Mouse (Mus musculus): ENCODE measurements around the gene Deaf1. TPM values are rescaled to one million over a fixed set of nuclear protein-coding genes. Genes with fewer than 3 reads are reported as not detected.

Gene Deaf1
- polyA plus RNA-seq, 1 experiment from 2014 or later: 61.3 TPM

DNA sequence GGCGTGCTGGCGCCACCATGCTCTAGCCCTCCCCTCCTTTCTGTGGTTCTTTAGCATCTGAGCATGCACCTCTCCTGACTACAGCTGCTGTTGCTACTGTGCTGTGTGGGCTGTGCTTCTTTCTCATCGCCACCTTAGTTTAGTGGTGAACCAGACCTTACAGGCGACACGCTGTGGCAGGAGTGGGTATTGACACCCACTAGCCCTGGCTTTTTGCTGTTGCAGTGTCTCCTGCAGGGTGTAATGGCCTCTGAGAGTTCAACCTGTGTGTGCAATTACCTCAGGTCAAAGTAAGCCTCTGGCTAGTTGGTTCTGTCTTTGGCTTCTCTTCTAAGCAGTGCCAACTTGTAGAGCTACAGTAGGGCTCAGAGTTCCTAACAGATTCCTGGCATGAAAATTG, 11.5 kb downstream of the Deaf1 start:
- no peaks in the 10 kb centered on the region for H3K9me3 ChIP-seq (replicated peaks; ENCODE audit: control insufficient read depth, low read length)
- no peaks in the 10 kb centered on the region for H3K4me1 ChIP-seq (ENCODE audit: control insufficient read depth, insufficient read depth, low read length)
- peaks cover 31% of the 10 kb centered on the region for H3K36me3 ChIP-seq (ENCODE audit: control insufficient read depth, insufficient read depth, low read length)
- peak; percentile 53; the same call in 1 of the 2 replicates for ATAC-seq (ENCODE audit: insufficient read depth, low FRiP score)
- 78% methylated on average over 5 of the region's 5 CpGs for WGBS
- H3K9ac ChIP-seq (ENCODE audit: low read length): no peak overlapping the region
- H3K27me3 ChIP-seq (ENCODE audit: control insufficient read depth, insufficient read depth, low read length): no peaks in the 10 kb centered on the region
- H3K27ac ChIP-seq (ENCODE audit: low read length): no peak overlapping the region
- H3K4me3 ChIP-seq (replicated peaks; ENCODE audit: low read length): no peak overlapping the region
- no peak overlapping the region for H3K4me2 ChIP-seq (ENCODE audit: low read depth, low read length)

DNA sequence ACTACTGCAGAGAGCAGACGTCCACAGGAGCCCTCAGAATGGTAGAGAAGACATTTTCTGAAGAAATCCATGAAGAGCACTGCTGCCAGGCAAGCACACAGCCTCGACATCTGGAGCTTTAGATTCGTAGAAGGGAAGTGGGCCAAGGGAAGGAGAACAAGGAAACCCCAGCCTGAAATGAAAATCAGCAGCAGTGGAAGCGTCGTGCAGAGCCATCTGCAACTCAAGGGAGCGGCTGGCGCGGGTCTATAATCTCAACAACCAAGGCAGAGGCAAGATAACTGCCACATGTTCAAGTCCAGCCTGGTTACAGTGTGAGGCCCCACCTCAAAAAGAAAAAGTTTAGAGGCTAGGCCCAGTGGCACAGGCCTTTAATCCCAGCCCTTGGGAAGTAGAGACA, 12.4 kb downstream of the Deaf1 start:
- Histone ChIP-seq H3K9ac (ENCODE audit: low read length) (no peak overlapping the region), H3K4me2 (ENCODE audit: low read depth, low read length) (no peak overlapping the region), H3K27ac (ENCODE audit: low read length) (no peak overlapping the region), H3K9me3 (replicated peaks; ENCODE audit: control insufficient read depth, low read length) (no peaks in the 10 kb centered on the region), H3K27me3 (ENCODE audit: control insufficient read depth, insufficient read depth, low read length) (no peaks in the 10 kb centered on the region), H3K36me3 (ENCODE audit: control insufficient read depth, insufficient read depth, low read length) (peaks cover 28% of the 10 kb centered on the region), H3K4me1 (ENCODE audit: control insufficient read depth, insufficient read depth, low read length) (no peaks in the 10 kb centered on the region), H3K4me3 (replicated peaks; ENCODE audit: low read length) (no peak overlapping the region)
- WGBS: 87% methylated on average over 8 of the region's 8 CpGs
- no peak for ATAC-seq (ENCODE audit: insufficient read depth, low FRiP score)

- H3K4me3 ChIP-seq (replicated peaks; ENCODE audit: low read length): no peak overlapping the region
- H3K27me3 ChIP-seq (ENCODE audit: control insufficient read depth, insufficient read depth, low read length): no peaks in the 10 kb centered on the region
- no peak overlapping the region for H3K27ac ChIP-seq (ENCODE audit: low read length)
- H3K9me3 ChIP-seq (replicated peaks; ENCODE audit: control insufficient read depth, low read length): no peaks in the 10 kb centered on the region
- H3K4me1 ChIP-seq (ENCODE audit: control insufficient read depth, insufficient read depth, low read length): no peaks in the 10 kb centered on the region
- H3K4me2 ChIP-seq (ENCODE audit: low read depth, low read length): no peak overlapping the region
- H3K9ac ChIP-seq (ENCODE audit: low read length): no peak overlapping the region
- 93% methylated on average over 2 of the region's 2 CpGs for WGBS
- no peak for ATAC-seq (ENCODE audit: insufficient read depth, low FRiP score)
- peaks cover 26% of the 10 kb centered on the region for H3K36me3 ChIP-seq (ENCODE audit: control insufficient read depth, insufficient read depth, low read length)
Measured at GRCm38 (mm10) chr7:141314416-141314815, 13.1 kb downstream of the Deaf1 start.

GRCm38 (mm10) chr7:141304537-141304936, 23.0 kb downstream of the Deaf1 start:
- Histone ChIP-seq H3K27me3 (ENCODE audit: control insufficient read depth, insufficient read depth, low read length) (no peaks in the 10 kb centered on the region), H3K9ac (ENCODE audit: low read length) (no peak overlapping the region), H3K4me1 (ENCODE audit: control insufficient read depth, insufficient read depth, low read length) (no peaks in the 10 kb centered on the region), H3K9me3 (replicated peaks; ENCODE audit: control insufficient read depth, low read length) (no peaks in the 10 kb centered on the region), H3K36me3 (ENCODE audit: control insufficient read depth, insufficient read depth, low read length) (peaks cover 33% of the 10 kb centered on the region), H3K4me2 (ENCODE audit: low read depth, low read length) (no peak overlapping the region), H3K27ac (ENCODE audit: low read length) (no peak overlapping the region), H3K4me3 (replicated peaks; ENCODE audit: low read length) (no peak overlapping the region)
- ATAC-seq (ENCODE audit: insufficient read depth, low FRiP score): no peak
- 85% methylated on average over 4 of the region's 4 CpGs for WGBS

DNA sequence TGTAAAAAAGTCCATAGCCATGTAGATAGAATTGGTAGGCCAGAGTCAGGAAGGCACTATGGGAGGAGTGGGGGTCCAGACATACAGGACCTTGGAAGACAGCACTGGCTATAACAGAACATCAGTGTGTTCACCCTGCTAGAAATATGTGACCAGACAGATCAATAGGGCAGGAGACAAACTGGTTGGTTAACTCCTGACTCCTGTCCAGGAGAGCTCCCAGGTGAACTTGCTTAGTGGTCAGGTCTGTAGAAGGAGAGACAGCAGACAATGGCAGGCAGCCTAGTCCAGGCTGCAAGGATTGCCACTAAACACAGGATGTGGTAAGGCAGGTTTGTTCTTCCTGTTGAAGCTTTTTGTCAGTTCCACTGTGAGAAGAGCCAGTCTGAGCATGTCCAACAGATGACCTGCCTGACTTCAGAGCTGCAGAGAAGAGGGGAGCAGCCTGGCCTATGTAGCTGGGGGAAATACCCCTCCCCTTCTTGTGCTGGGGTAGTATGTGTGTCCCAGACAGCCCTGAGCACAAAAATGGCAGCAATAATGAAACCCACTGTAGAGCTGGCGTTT, 24.7 kb downstream of the Deaf1 start:
- 85% methylated on average over 1 of the region's 1 CpGs for WGBS
- Histone ChIP-seq H3K9me3 (replicated peaks; ENCODE audit: control insufficient read depth, low read length) (no peaks in the 10 kb centered on the region), H3K9ac (ENCODE audit: low read length) (no peak overlapping the region), H3K4me1 (ENCODE audit: control insufficient read depth, insufficient read depth, low read length) (no peaks in the 10 kb centered on the region), H3K4me2 (ENCODE audit: low read depth, low read length) (no peak overlapping the region), H3K27ac (ENCODE audit: low read length) (0 out of 2 replicates have a peak overlapping the region, but pooled peaks have one; percentile 20), H3K36me3 (ENCODE audit: control insufficient read depth, insufficient read depth, low read length) (peaks cover 23% of the 10 kb centered on the region), H3K27me3 (ENCODE audit: control insufficient read depth, insufficient read depth, low read length) (no peaks in the 10 kb centered on the region), H3K4me3 (replicated peaks; ENCODE audit: low read length) (no peak overlapping the region)
- no peak for ATAC-seq (ENCODE audit: insufficient read depth, low FRiP score)

GRCm38 (mm10) chr7:141301386-141301785, 26.1 kb downstream of the Deaf1 start:
- H3K36me3 ChIP-seq (ENCODE audit: control insufficient read depth, insufficient read depth, low read length): peaks cover 17% of the 10 kb centered on the region; the same call in 1 of the 2 replicates
- no peak overlapping the region for H3K4me2 ChIP-seq (ENCODE audit: low read depth, low read length)
- 94% methylated on average over 9 of the region's 9 CpGs for WGBS
- H3K4me1 ChIP-seq (ENCODE audit: control insufficient read depth, insufficient read depth, low read length): no peaks in the 10 kb centered on the region
- H3K9ac ChIP-seq (ENCODE audit: low read length): no peak overlapping the region
- no peaks in the 10 kb centered on the region for H3K27me3 ChIP-seq (ENCODE audit: control insufficient read depth, insufficient read depth, low read length)
- ATAC-seq (ENCODE audit: insufficient read depth, low FRiP score): no peak
- no peak overlapping the region for H3K4me3 ChIP-seq (replicated peaks; ENCODE audit: low read length)
- no peak overlapping the region for H3K27ac ChIP-seq (ENCODE audit: low read length)
- no peaks in the 10 kb centered on the region for H3K9me3 ChIP-seq (replicated peaks; ENCODE audit: control insufficient read depth, low read length)

GRCm38 (mm10) chr7:141299175-141299574, 28.3 kb downstream of the Deaf1 start:
- Histone ChIP-seq H3K4me2 (ENCODE audit: low read depth, low read length) (no peak overlapping the region), H3K36me3 (ENCODE audit: control insufficient read depth, insufficient read depth, low read length) (peaks cover 8% of the 10 kb centered on the region; the same call in 1 of the 2 replicates), H3K27ac (ENCODE audit: low read length) (no peak overlapping the region), H3K9me3 (replicated peaks; ENCODE audit: control insufficient read depth, low read length) (no peaks in the 10 kb centered on the region), H3K4me1 (ENCODE audit: control insufficient read depth, insufficient read depth, low read length) (no peaks in the 10 kb centered on the region), H3K27me3 (ENCODE audit: control insufficient read depth, insufficient read depth, low read length) (peaks cover 15% of the 10 kb centered on the region), H3K4me3 (replicated peaks; ENCODE audit: low read length) (no peak overlapping the region), H3K9ac (ENCODE audit: low read length) (no peak overlapping the region)
- 94% methylated on average over 8 of the region's 8 CpGs for WGBS
- no peak for ATAC-seq (ENCODE audit: insufficient read depth, low FRiP score)

DNA sequence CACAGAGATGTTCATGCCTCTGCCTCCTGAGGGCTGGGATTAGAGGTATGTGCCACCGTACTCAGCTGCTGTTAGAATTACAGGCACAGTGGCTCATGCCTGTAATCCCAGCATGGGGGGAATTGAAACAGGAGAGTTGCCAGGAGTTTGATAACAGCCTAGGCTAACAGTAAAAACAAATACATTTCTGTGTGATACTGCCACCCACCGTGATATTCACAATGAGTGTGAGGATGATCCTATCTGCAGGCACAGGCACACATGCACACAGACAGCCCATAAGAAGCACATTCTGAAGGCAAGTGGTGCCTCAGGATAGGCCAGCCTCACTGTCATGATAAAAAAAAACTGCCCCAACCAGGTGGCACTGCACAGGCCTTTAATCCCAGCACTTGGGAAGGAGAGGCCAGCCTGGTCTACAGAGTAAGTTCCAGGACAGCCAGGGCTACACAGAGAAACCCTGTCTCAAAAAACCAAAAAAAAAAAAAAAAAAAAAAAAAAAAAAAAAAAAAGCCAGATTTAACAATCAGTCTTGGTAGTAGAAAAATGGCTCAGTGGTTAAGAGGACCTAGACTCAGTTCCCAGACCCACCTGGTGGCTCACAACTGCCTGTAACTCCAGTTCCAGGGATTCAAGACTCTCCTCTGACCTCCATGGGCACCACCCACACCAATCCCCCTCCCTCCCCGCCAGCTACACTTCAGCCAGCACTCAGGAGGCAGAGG, 29.4 kb downstream of the Deaf1 start:
- H3K36me3 ChIP-seq (ENCODE audit: control insufficient read depth, insufficient read depth, low read length): peaks cover 8% of the 10 kb centered on the region; the same call in 1 of the 2 replicates

DNA sequence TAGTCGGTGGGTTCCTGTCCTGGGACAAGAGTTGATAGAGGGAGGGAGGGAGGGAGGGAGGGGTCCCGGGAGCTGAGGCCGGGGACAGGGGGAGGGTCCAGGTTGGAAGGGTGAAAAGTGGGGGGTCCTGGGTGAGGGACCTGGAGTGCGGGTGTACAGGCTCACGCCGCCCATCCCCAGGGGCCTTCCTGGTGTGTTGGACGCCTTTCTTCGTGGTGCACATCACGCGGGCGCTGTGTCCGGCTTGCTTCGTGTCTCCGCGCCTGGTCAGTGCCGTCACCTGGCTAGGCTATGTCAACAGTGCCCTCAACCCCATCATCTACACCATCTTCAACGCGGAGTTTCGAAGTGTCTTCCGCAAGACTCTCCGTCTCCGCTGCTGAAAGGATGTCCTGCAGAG, 33.0 kb downstream of the Deaf1 start:
- Histone ChIP-seq H3K9ac (ENCODE audit: low read length) (peak overlapping the region; percentile 58), H3K27ac (ENCODE audit: low read length) (no peak overlapping the region), H3K36me3 (ENCODE audit: control insufficient read depth, insufficient read depth, low read length) (0 out of 2 replicates have a peak, but pooled peaks cover 3% of the 10 kb centered on the region), H3K4me1 (ENCODE audit: control insufficient read depth, insufficient read depth, low read length) (peaks cover 6% of the 10 kb centered on the region; the same call in 1 of the 2 replicates), H3K4me2 (ENCODE audit: low read depth, low read length) (peak overlapping the region; percentile 66), H3K27me3 (ENCODE audit: control insufficient read depth, insufficient read depth, low read length) (peaks cover 38% of the 10 kb centered on the region), H3K9me3 (replicated peaks; ENCODE audit: control insufficient read depth, low read length) (no peaks in the 10 kb centered on the region), H3K4me3 (replicated peaks; ENCODE audit: low read length) (peak overlapping the region; percentile 44)
- WGBS: 7% methylated on average over 22 of the region's 22 CpGs
- no peak for ATAC-seq (ENCODE audit: insufficient read depth, low FRiP score)

More for the DNA sequence above, 29.4 kb downstream of the Deaf1 start:
- Histone ChIP-seq H3K9me3 (replicated peaks; ENCODE audit: control insufficient read depth, low read length) (no peaks in the 10 kb centered on the region), H3K4me3 (replicated peaks; ENCODE audit: low read length) (no peak overlapping the region), H3K4me2 (ENCODE audit: low read depth, low read length) (no peak overlapping the region), H3K9ac (ENCODE audit: low read length) (no peak overlapping the region), H3K27me3 (ENCODE audit: control insufficient read depth, insufficient read depth, low read length) (peaks cover 26% of the 10 kb centered on the region), H3K4me1 (ENCODE audit: control insufficient read depth, insufficient read depth, low read length) (peaks cover 6% of the 10 kb centered on the region; the same call in 1 of the 2 replicates), H3K27ac (ENCODE audit: low read length) (no peak overlapping the region)
- no peak for ATAC-seq (ENCODE audit: insufficient read depth, low FRiP score)
- WGBS: 68% methylated on average over 3 of the region's 3 CpGs

Measured in stomach, embryonic 16.5 days (tissue).